Mouse (Mus musculus): Measurements from ENCODE around the gene Olfr155.

Olfr155 gene

DNA sequence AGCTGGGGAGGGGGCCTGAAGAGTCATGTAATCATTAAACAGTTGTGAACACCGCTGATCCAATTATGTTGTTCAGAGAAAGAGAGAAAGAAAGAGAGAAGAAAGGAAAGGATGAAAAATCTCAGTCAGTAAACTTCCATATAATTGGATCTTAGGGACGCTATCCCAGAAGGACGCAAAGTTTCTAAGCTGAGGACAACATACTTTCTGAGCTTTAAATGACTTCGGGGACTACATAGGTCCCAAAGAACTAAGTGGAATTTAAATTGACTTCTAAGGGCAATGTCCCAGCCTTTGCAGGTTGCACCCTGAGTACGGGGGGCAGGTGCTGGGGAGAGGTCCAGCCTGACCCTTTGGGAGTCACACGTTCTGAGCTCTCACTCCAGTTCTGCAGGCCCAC lies at the start of gene Olfr155:
Gene Olfr155, plus strand, starts transcription at position 301 of the 400 bp plus-strand sequence.
- DNase-seq (ENCODE audit: low spot score in 2 of 2), result no peak

- peak; percentile 32 to 44 for DNase-seq (ENCODE audit: low spot score in 2 of 2)
Measured at GRCm38 (mm10) chr4:43822896-43823550, 28.3 kb upstream of the Olfr155 start.

- no peak for DNase-seq (ENCODE audit: low spot score in 2 of 2)
Measured at GRCm38 (mm10) chr4:43823845-43824337, 27.5 kb upstream of the Olfr155 start, which contains the start of gene Olfr156. Gene Olfr156, minus strand, starts transcription at chr4:43823895.

DNA sequence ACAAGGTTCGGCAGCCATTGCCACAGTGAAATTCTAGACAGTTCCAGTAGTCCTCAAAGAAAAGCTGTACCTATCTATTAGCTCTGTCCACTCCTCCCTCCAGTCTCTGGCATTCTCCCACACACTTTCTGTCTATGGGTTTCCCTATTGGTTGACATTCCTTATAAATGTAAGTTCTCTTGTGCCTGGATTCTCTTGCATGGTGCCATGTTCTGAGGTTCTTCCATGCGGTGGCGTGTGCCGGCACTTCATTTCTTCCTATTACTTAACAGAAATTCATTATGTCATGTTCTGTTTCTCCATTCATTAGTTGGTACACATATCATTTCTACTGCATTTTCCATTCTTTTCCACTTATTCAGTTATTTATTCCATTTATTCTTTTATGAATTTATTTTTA lies 22.6 kb upstream of the Olfr155 start:
- no peak for DNase-seq (ENCODE audit: low spot score in 2 of 2)

GRCm38 (mm10) chr4:43832031-43832430 lies 19.3 kb upstream of the Olfr155 start:
- DNase-seq (ENCODE audit: low spot score in 2 of 2), result no peak

GRCm38 (mm10) chr4:43833752-43834151 lies 17.6 kb upstream of the Olfr155 start:
- no peak for DNase-seq (ENCODE audit: low spot score in 2 of 2)

- DNase-seq (ENCODE audit: low spot score in 2 of 2), result no peak
Measured at GRCm38 (mm10) chr4:43834749-43835148, 16.6 kb upstream of the Olfr155 start.

GRCm38 (mm10) chr4:43838326-43838725 lies 13.0 kb upstream of the Olfr155 start:
- no peak for DNase-seq (ENCODE audit: low spot score in 2 of 2)

DNA sequence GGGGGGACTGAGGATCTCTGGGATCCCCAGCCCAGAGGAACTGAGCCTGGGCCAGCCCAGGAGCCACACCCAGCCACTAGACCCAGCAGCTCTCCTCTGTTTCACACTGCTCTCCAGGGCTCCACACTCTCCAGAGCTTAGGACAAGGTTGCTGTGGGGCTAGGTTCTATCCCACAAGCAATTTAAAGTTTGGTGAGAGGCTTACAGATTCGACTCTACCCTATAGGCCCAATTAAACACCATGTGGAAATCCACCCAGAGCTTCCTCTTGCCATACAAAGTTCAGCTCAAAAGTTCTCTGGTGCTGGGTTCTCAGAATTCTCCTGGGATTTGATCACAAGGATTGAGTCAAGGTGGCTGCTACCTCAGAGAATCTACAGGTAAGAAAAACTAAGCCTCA lies 11.3 kb upstream of the Olfr155 start, which contains the start of gene Olfr157:
Gene Olfr157, minus strand, starts transcription at position 101 of the 400 bp plus-strand sequence.
- DNase-seq (ENCODE audit: low spot score in 2 of 2), result no peak

- no peak for DNase-seq (ENCODE audit: low spot score in 2 of 2)
Measured at GRCm38 (mm10) chr4:43854101-43854500, 2.7 kb downstream of the Olfr155 start.

- no peak for DNase-seq (ENCODE audit: low spot score in 2 of 2)
Measured at GRCm38 (mm10) chr4:43859886-43860285, 8.5 kb downstream of the Olfr155 start.

DNA sequence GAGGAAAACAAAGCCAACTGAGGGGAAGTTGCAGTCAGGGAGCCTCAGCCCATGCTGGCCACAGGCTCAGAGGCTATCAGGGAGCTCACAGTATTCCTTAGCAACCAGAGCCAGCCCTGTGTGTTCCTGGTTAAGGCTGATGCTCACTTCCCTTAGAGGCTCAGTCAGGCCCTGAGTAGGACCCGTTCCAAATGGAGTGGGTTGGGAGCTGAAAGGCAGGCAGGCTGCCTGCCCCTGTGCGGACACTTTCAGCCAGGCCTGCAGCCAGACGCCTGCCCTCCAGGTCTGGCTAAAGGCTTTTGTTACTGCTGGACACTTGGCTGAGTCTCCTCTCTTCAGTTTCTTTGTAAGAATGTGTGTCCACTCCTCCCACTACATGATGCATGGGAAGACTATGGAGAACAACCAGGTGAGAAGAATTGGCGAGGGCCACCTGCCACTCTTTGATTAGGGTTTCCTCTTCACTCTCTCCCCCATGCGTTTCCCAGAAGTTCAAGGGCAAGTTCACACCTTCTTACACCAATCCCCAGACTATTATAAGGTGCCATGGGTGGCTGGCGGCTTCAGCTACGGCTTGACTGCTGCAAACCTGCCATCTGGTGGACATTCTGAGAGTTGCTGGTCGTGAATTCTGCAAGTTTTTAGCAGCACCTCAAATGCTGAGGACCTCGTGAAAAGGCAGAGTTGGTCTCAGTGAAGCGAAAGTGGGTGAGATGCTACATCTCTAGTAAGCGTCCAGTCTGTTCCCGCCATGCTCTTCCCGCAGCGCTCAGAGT lies 9.6 kb downstream of the Olfr155 start:
- peak; percentile 33 to 46 for DNase-seq (ENCODE audit: low spot score in 2 of 2)

- DNase-seq (ENCODE audit: low spot score in 2 of 2), result no peak
Measured at GRCm38 (mm10) chr4:43863298-43863697, 11.9 kb downstream of the Olfr155 start.

GRCm38 (mm10) chr4:43869821-43870220 lies 18.5 kb downstream of the Olfr155 start:
- DNase-seq (ENCODE audit: low spot score in 2 of 2), result no peak

DNA sequence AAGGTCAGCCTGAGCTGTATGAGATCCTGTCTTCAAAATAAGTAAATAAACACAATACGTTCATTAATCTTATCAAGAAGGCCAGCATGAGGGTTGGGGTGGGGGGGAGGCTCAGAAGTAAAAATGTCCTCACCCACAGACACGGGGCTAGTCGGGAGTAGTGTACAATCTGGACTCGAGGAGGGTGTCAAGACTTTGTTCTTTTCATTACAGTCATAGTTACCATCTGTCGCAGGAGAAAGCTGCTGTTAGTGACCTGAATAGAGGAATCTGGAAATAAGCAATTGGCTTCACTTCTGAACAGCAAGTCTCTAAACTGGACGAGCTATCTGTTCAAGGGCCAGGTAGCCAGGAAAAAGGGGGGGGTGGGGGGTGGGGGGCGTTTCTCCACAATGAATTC lies 23.1 kb downstream of the Olfr155 start:
- DNase-seq (ENCODE audit: low spot score in 2 of 2), result no peak

GRCm38 (mm10) chr4:43875160-43875918 lies 24.0 kb downstream of the Olfr155 start, which contains the start of gene Reck:
Gene Reck, plus strand, starts transcription at chr4:43875530.
- peak; percentile 52 to 65 for DNase-seq (ENCODE audit: low spot score in 2 of 2)

GRCm38 (mm10) chr4:43875919-43876411 lies 24.6 kb downstream of the Olfr155 start:
- peak; percentile 2 to 8 for DNase-seq (ENCODE audit: low spot score in 2 of 2)

DNA sequence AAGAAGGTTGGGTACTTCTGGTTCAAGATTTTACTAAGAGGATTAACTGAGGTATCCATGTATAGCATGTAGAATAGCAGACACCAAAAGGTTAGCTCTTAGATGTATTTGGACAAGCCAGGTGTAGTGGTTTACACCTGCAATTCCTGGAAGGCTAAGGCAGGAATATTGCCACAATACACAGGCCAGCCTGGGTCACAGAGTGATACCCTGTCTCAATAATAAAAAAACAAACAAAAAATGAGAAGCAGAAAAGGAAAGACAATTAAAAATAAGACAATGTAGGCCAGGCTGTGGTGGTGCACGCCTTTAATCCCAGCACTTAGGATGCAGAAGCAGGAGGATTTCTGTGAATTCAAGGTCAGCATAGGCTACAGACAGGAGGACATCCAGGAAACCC lies 25.9 kb downstream of the Olfr155 start:
- no peak for DNase-seq (ENCODE audit: low spot score in 2 of 2)

GRCm38 (mm10) chr4:43878121-43878776 lies 26.9 kb downstream of the Olfr155 start:
- DNase-seq (ENCODE audit: low spot score in 2 of 2), result no peak

- DNase-seq (ENCODE audit: low spot score in 2 of 2), result no peak
Measured at GRCm38 (mm10) chr4:43879566-43879965, 28.2 kb downstream of the Olfr155 start.

DNA sequence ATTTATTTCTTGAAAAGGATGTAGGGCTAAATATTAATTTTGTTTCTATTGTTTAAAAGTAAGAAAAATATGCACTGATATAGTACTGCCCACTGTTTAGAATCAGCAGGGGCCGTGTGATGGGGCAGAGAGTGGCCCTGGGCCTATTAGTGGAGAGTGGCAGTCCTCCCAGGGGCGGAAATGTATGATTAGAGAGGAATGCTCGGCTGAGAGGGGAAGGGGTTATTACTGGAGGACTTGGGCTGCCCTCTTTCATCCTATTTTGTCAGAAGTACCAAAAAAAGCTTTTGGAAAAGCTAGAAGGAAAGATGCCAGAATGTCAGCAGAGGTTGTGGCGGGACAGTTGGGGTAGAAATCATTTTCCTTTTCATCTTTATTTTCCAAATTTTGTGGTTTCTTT lies 32.8 kb downstream of the Olfr155 start:
- no peak for DNase-seq (ENCODE audit: low spot score in 2 of 2)
